Mouse (Mus musculus): ENCODE measurements at regions not wholly inside any gene's neighbourhood (a gene's known extent, or its start where the extent isn't known, plus 50 kb on each side); places are given as distances from the start of the nearest gene placed in this dataset. TPM values are rescaled to one million over a fixed set of nuclear protein-coding genes. Genes with fewer than 3 reads are reported as not detected.

GRCm38 (mm10) chr7:117729067-117729466 is 348.3 kb downstream of the Xylt1 start:
- H3K27ac ChIP-seq (ENCODE audit: low read length): no peak overlapping the region
- 69% methylated on average over 4 of the region's 4 CpGs for WGBS
- H3K4me2 ChIP-seq (ENCODE audit: low read depth, low read length): no peak overlapping the region
- H3K9ac ChIP-seq (ENCODE audit: low read length): no peak overlapping the region
- peaks cover 4% of the 10 kb centered on the region; the same call in 1 of the 2 replicates for H3K9me3 ChIP-seq (ENCODE audit: control insufficient read depth, low read length)
- ATAC-seq (ENCODE audit: low read depth): no peak
- no peaks in the 10 kb centered on the region for H3K4me1 ChIP-seq (replicated peaks; ENCODE audit: control insufficient read depth, insufficient read depth, low read length)
- H3K4me3 ChIP-seq (ENCODE audit: low read length): no peak overlapping the region
- no peaks in the 10 kb centered on the region for H3K27me3 ChIP-seq (ENCODE audit: control insufficient read depth, insufficient read depth, low read depth, low read length)
- no peaks in the 10 kb centered on the region for H3K36me3 ChIP-seq (ENCODE audit: control insufficient read depth, insufficient read depth, low read length)

Small RNA genes lying in the stretch of these regions (microRNA-seq; reads per million reads assigned to microRNA genes)
- not detected for gene Gm24063
